Comparison of ENCODE assay signal across 9 mouse cellular contexts in the genomic region with DNA sequence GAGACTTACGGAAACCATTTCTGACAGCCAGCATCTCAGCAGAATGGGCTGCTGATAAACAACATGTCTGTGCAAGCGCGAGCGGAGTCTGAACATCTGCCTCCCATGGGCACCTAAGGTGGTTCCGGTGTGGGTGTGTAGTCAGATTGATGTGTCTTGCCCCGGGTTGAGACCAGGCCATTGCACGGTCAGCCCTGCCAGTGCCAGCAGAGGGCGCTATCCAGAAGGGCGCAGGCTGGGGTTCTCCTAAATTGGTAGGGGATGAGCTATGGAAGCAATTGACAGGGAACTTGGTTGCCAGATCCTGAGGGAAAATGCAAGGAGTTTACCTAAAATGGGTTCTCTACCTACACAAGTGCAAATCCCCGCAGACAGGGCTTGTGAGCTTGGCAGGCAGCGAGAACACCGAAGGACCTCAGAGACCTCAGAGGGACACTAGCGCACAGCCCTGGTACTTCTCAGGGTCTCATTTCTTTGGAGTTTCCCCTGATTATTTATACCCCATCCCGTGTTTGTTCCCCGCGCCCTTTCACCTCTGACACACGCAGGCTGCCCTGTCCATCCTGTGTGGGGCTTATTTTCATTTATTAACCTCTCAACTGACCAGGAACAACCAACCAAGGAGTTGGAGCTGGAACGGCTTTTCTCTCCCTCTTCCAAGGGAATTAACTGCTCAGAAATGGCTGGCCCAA.
A peak's percentile ranks its signal among the peaks of the same experiment; 100 is the strongest.
DNase-seq lines count a peak whose midpoint lies in the region; ATAC-seq lines count a peak whose summit lies in the region.
"Had no signal": no experiment of that assay in that cellular context is flagged by ENCODE, and none has a peak within 500 bp of the region (broad histone marks: within the 10 kb centered on the region; RNA-seq: fewer than 3 reads in every experiment).

No protein-coding gene starts in this region.

- no peaks in the 10 kb centered on the region for H3K36me3 ChIP-seq in heart, embryonic 10.5 days
- H3K36me3 ChIP-seq in forebrain, embryonic 12.5 days (replicated peaks), result no peaks in the 10 kb centered on the region

- WGBS in heart, embryonic 10.5 days, result 77% methylated on average over 18 of the region's 18 CpGs
- 87% methylated on average over 18 of the region's 18 CpGs for WGBS in forebrain, embryonic 12.5 days

- H3K4me2 ChIP-seq in forebrain, embryonic 12.5 days, result no peak overlapping the region

- DNase-seq in heart, embryonic 10.5 days (ENCODE audit: low spot score), result no peak
- DNase-seq in heart, adult 9 months (ENCODE audit: low spot score in 2 of 2), result no peak
- DNase-seq in urinary bladder, postnatal 25 days (ENCODE audit: low spot score), result peak; percentile 19
- no peak for DNase-seq in urinary bladder, adult 18-20 months (ENCODE audit: low spot score in 2 of 2)
- peak; percentile 31 for DNase-seq in gastrocnemius, postnatal 14 days
- no peak for DNase-seq in layer of hippocampus, adult 8-10 months (ENCODE audit: low spot score in 2 of 2)

- H3K4me1 ChIP-seq in heart, embryonic 10.5 days, result peaks cover 81% of the 10 kb centered on the region
- H3K4me1 ChIP-seq in forebrain, embryonic 12.5 days, result peaks cover 12% of the 10 kb centered on the region

- intact Hi-C loops in gastrocnemius, postnatal 14 days (cut with DNase I; ENCODE audit: low total_unique reads), result no loop called here

- H3K9me3 ChIP-seq in heart, embryonic 10.5 days, result no peaks in the 10 kb centered on the region
- no peaks in the 10 kb centered on the region for H3K9me3 ChIP-seq in forebrain, embryonic 12.5 days

- H3K27ac ChIP-seq in heart, embryonic 10.5 days, result 0 out of 2 replicates have a peak overlapping the region, but pooled peaks have one; percentile 47
- no peak overlapping the region for H3K27ac ChIP-seq in forebrain, embryonic 12.5 days
- H3K27ac ChIP-seq: macrophage had no signal

- ATAC-seq in megakaryocyte progenitor cell, adult 5-6 weeks (replicated peaks; ENCODE audit: poor library complexity), result peak; percentile 71
- ATAC-seq in forebrain, embryonic 12.5 days (ENCODE audit: low FRiP score), result no peak

- H3K4me3 ChIP-seq in heart, embryonic 10.5 days, result no peak overlapping the region
- H3K4me3 ChIP-seq in forebrain, embryonic 12.5 days (replicated peaks), result no peak overlapping the region

- no peak overlapping the region for H3K9ac ChIP-seq in forebrain, embryonic 12.5 days

- peaks cover 3% of the 10 kb centered on the region; the same call in 1 of the 2 replicates for H3K27me3 ChIP-seq in heart, embryonic 10.5 days (ENCODE audit: insufficient read depth, poor library complexity, severe bottlenecking)
- no peaks in the 10 kb centered on the region for H3K27me3 ChIP-seq in forebrain, embryonic 12.5 days

Comparison
In these comparisons a context has a peak if more than half of its experiments do, and no peak if none do; other contexts are left out.
1. DNase-seq: peak in urinary bladder, postnatal 25 days (single experiment) and gastrocnemius, postnatal 14 days (single experiment); none in heart, embryonic 10.5 days (single experiment), heart, adult 9 months (0 of 2), urinary bladder, adult 18-20 months (0 of 2) and layer of hippocampus, adult 8-10 months (0 of 2).